Mouse (Mus musculus) thymus, adult 2 months (tissue): ENCODE measurements around the gene St3gal6.

Experiments used
- CTCF ChIP-seq: fragments of 200-500 bp; IDR thresholded peaks from 2 replicates; pipeline ENCODE4 v1.5.1; 2012; ENCODE audit warnings: mild to moderate bottlenecking, control low read depth, low read length, moderate library complexity, borderline replicate concordance; ENCODE audit not compliant: control insufficient read depth, poor library complexity, insufficient read depth; ENCODE audit errors: extremely low read depth
- POLR2A ChIP-seq: fragments of 200-500 bp; IDR thresholded peaks from 2 replicates; pipeline ENCODE4 v1.6.1; 2012; ENCODE audit warnings: mild to moderate bottlenecking, low read length, control low read depth, moderate library complexity; ENCODE audit not compliant: control insufficient read depth, poor library complexity, insufficient read depth; ENCODE audit errors: extremely low read depth

- TF ChIP-seq CTCF: no peak
- TF ChIP-seq POLR2A: no peak
Measured at GRCm38 (mm10) chr16:58522677-58523043, 1.4 kb downstream of the St3gal6 start.
